Mouse (Mus musculus) E14TG2a.4 (cell line): Measurements from ENCODE around the gene Plekhh3.
A peak's percentile ranks its signal among the peaks of the same experiment; 100 is the strongest.

Experiments
- H3K27me3 ChIP-seq: 2 replicates; pipeline ENCODE4 v1.6.1; 2014; ENCODE audit warnings: low read length, control low read depth; ENCODE audit not compliant: insufficient read depth
- H3K36me3 ChIP-seq: 2 replicates; pipeline ENCODE4 v1.6.1; 2014; ENCODE audit warnings: low read length, control low read depth; ENCODE audit not compliant: insufficient read depth
- H3K4me1 ChIP-seq: replicated peaks from 2 replicates; pipeline ENCODE4 v1.6.1; 2014; ENCODE audit warnings: low read depth, low read length, control low read depth
- H3K4me3 ChIP-seq: replicated peaks from 2 replicates; pipeline ENCODE4 v1.5.1; 2014; ENCODE audit warnings: mild to moderate bottlenecking, low read length
- H3K9me3 ChIP-seq: 2 replicates; pipeline ENCODE4 v1.6.1; 2014; ENCODE audit warnings: low read length, control low read depth
- CTCF ChIP-seq: conservative IDR thresholded peaks from 2 replicates; pipeline ENCODE4 v1.5.1; 2014; ENCODE audit warnings: low read length
- NANOG ChIP-seq: IDR thresholded peaks from 2 replicates; pipeline ENCODE4 v1.6.1; 2014; ENCODE audit warnings: borderline replicate concordance, low read length, mixed read lengths
- POU5F1 ChIP-seq: IDR thresholded peaks from 2 replicates; pipeline ENCODE4 v1.6.1; 2014; ENCODE audit warnings: low read length, borderline replicate concordance

Plekhh3 gene

GRCm38 (mm10) chr11:101189495-101190180 lies 18.5 kb upstream of the Plekhh3 start:
- H3K9me3 ChIP-seq, result no peaks in the 10 kb centered on the region
- TF ChIP-seq NANOG (no peak), CTCF (no peak), POU5F1 (no peak)
- H3K4me1 ChIP-seq, result peaks cover 43% of the 10 kb centered on the region
- peaks cover 28% of the 10 kb centered on the region for H3K36me3 ChIP-seq
- H3K27me3 ChIP-seq, result peaks cover 7% of the 10 kb centered on the region
- H3K4me3 ChIP-seq, result 0 out of 2 replicates have a peak overlapping the region, but pooled peaks have one; percentile 4

- Histone ChIP-seq H3K9me3 (no peaks in the 10 kb centered on the region), H3K36me3 (peaks cover 15% of the 10 kb centered on the region), H3K4me1 (peaks cover 43% of the 10 kb centered on the region), H3K4me3 (no peak overlapping the region), H3K27me3 (peaks cover 15% of the 10 kb centered on the region)
- no peak for TF ChIP-seq CTCF
- TF ChIP-seq NANOG, result no peak
- no peak for TF ChIP-seq POU5F1
These were observed 17.1 kb upstream of the Plekhh3 start for GRCm38 (mm10) chr11:101188166-101188805.

- Histone ChIP-seq H3K9me3 (no peaks in the 10 kb centered on the region), H3K27me3 (peaks cover 22% of the 10 kb centered on the region), H3K36me3 (peaks cover 7% of the 10 kb centered on the region), H3K4me3 (no peak overlapping the region), H3K4me1 (peaks cover 43% of the 10 kb centered on the region)
- TF ChIP-seq NANOG (no peak), POU5F1 (no peak), CTCF (no peak)
These were observed 16.4 kb upstream of the Plekhh3 start for GRCm38 (mm10) chr11:101187541-101187940.

DNA sequence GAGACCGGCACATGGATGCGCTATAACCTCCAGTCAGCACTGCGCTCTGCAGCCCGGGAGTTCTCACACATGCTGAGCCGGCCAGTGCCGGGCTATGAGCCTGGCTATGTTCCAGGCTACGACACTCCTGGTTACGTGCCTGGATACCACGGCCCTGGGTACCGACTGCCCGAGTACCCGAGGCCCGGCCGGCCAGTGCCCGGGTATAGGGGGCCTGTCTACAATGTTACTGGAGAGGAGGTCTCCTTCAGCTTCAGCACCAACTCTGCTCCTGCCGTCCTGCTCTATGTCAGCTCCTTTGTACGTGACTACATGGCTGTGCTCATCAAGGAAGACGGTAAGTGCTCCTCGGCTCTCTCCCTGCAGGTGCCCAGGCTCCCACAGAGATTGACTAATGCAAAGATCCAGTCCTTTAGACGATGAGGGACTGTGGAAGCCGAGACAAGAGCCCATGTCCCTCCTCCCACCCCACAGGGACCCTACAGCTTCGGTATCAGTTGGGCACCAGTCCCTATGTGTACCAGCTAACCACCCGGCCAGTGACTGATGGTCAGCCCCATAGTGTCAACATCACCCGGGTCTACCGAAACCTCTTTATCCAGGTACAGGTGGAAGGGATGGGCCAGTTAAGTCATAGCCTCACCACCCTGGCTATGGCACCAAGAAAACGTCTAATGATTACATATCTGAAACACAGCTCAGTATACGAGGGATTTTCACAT lies 15.5 kb upstream of the Plekhh3 start:
- TF ChIP-seq NANOG (no peak), POU5F1 (no peak), CTCF (no peak)

DNA sequence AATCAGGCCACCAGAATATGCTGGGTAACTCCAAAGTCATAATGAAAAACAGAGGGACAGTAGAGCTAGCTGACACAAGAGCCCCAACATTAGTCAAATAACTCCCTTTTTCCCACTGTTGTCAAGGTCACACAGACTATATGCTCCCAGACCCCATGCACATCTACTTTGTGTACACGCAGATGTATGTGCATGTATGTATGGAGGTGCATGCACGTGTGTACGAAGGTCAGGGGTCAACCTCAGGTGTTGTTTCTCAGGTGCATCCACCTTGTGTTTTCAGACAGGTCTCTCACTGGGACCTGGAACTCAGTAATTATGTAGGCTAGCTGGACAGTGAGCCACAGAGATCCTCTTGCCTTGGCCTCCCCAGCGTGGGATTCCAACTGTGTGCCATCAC lies 14.3 kb upstream of the Plekhh3 start:
- no peaks in the 10 kb centered on the region for H3K36me3 ChIP-seq
- no peak for TF ChIP-seq NANOG
- H3K4me3 ChIP-seq, result no peak overlapping the region
- peaks cover 28% of the 10 kb centered on the region for H3K4me1 ChIP-seq
- H3K27me3 ChIP-seq, result peaks cover 33% of the 10 kb centered on the region
- no peaks in the 10 kb centered on the region for H3K9me3 ChIP-seq

More for the DNA sequence above, 15.5 kb upstream of the Plekhh3 start:
- no peak overlapping the region for H3K4me3 ChIP-seq
- H3K9me3 ChIP-seq, result no peaks in the 10 kb centered on the region
- H3K27me3 ChIP-seq, result peaks cover 30% of the 10 kb centered on the region
- H3K36me3 ChIP-seq, result no peaks in the 10 kb centered on the region
- H3K4me1 ChIP-seq, result peaks cover 37% of the 10 kb centered on the region

DNA sequence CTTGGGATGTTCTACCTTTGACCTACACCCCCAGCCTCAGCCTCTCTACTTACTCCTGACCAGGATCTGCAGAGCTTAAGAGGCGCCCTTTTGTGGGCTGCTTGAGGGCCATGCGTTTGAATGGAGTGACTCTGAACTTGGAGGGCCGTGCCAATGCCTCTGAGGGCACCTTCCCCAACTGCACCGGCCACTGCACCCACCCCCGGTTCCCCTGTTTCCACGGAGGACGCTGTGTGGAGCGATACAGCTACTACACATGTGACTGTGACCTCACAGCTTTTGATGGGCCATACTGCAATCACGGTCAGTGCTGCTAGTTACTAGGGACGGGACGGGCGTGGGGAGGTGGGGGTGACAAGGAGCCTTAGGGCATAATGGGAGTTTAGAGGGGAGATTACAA lies 13.8 kb upstream of the Plekhh3 start:
- H3K4me3 ChIP-seq, result no peak overlapping the region
- H3K27me3 ChIP-seq, result peaks cover 33% of the 10 kb centered on the region
- TF ChIP-seq NANOG (no peak), CTCF (no peak), POU5F1 (no peak)
- peaks cover 26% of the 10 kb centered on the region for H3K4me1 ChIP-seq
- no peaks in the 10 kb centered on the region for H3K36me3 ChIP-seq
- no peaks in the 10 kb centered on the region for H3K9me3 ChIP-seq

GRCm38 (mm10) chr11:101182771-101183517 lies 11.8 kb upstream of the Plekhh3 start:
- Histone ChIP-seq H3K4me1 (peaks cover 22% of the 10 kb centered on the region), H3K4me3 (no peak overlapping the region), H3K9me3 (no peaks in the 10 kb centered on the region), H3K36me3 (no peaks in the 10 kb centered on the region), H3K27me3 (peaks cover 52% of the 10 kb centered on the region)
- TF ChIP-seq CTCF (no peak), NANOG (no peak), POU5F1 (no peak)

GRCm38 (mm10) chr11:101181961-101182360 lies 10.8 kb upstream of the Plekhh3 start:
- Histone ChIP-seq H3K4me3 (no peak overlapping the region), H3K36me3 (no peaks in the 10 kb centered on the region), H3K27me3 (peaks cover 62% of the 10 kb centered on the region), H3K4me1 (peaks cover 32% of the 10 kb centered on the region), H3K9me3 (no peaks in the 10 kb centered on the region)
- TF ChIP-seq NANOG, result no peak
- TF ChIP-seq CTCF, result no peak
- TF ChIP-seq POU5F1, result no peak
